Mouse (Mus musculus) kidney, postnatal 36 days (tissue): ENCODE data around the gene Hs1bp3.
A peak's percentile ranks its signal among the peaks of the same experiment; 100 is the strongest.

ENCODE experiments used
- DNase-seq, 2 experiments: peaks; one replicate each; pipeline ENCODE4 v3.0.0; 2021 to 2022; ENCODE audit warnings: mixed read lengths in 2 of 2

Gene Hs1bp3

DNA sequence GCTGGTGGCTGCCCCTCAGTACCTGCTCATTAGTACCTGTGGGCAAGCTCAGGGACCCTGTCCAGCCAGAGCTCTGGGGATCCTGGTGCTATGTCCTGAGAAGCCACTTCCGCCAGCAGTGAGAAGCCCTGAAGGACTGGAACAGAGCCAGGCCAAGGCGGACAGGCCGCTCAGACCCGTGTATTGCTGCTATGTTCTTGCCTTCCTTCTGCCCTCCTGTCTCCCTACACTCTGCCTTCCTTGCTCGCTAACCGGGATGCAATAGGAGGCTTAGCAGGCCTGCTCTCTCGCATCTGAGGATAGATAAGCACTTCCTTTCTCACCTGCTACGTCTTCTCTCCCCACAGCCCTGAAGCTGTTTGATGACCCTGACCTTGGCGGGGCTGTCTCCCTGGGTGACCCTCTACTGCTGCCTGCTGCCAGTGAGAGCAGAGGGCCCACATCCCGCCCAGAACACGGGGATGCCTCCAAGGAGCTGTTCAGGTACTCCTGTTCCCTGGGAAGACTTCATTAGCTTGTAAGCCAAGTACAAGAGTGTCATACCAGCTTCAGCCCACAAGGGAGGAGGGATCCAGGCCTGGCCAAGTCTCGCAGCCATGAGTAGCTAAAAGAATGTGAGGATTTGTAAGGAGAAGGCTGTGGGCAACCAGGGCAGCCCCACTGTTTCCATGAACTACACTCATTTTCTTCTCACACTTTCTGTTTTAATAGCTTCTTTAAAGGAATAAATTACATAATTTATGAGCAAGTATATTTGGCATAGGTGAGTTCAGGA lies 24.2 kb downstream of the Hs1bp3 start:
- DNase-seq = peak in 1 of 2 experiments; percentile 61

DNA sequence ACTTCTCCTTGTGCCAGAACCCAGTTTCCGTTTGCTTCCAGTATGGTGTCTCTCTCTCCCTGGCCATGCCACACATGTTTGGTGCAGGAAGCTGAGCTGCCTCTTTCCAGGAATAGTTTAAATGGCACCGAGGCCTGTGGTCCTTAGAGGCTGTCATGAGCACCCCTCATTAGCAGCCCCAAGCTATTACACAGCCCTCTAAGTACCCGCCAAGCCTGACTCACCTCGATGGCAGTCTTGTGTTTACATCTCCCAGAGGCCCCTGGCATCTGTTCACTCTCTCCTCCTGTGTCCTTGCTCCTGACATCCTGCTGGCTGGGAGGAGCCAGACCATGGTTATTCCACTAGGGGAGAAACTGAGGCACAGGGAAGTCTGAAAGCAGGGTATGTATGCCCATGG lies 25.3 kb downstream of the Hs1bp3 start:
- no peak for DNase-seq

GRCm38 (mm10) chr12:8338918-8339317 lies 25.7 kb downstream of the Hs1bp3 start:
- DNase-seq = no peak

- no peak for DNase-seq
Measured at GRCm38 (mm10) chr12:8339591-8340319, 26.5 kb downstream of the Hs1bp3 start.

DNA sequence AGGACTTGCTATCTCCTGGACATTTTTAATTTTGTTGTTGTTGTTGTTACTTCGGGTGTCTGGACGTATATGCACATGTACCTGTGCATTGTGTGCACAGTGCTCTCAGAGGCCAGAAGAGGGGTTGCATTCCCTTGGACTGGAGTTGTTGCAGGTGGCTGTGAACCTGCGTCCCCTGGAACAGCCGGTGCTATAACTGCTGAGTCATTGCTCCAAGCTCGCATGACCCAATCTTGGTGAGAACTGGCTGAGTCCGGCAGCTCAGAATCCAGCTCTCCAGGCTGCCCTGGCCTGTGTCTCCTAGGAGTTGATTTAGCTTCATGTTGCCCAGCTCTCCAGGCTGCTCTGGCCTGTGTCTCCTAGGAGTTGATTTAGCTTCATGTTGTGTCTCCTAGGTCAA lies 27.8 kb downstream of the Hs1bp3 start:
- DNase-seq = no peak

DNA sequence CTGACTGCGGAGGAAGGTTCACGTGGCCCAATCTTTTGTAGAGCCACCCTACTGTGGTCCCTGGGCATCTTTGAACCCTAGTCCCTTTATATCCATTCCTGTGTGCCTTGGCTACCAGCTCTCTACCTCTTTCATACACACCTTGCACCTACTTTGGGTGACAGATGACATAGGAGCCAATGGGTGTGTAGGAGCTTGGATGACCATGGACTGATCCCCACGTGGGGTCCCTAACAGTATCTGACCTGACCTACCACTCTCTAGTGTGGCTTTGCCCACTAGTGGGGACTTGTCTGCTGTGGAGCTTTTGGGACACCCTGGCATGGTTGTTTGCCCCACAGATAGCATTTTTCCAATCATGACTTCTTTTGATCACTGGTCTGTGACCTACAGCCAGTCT lies 30.1 kb downstream of the Hs1bp3 start:
- DNase-seq = no peak

GRCm38 (mm10) chr12:8344897-8345296 lies 31.7 kb downstream of the Hs1bp3 start:
- DNase-seq = peak; percentile 67 to 81

DNA sequence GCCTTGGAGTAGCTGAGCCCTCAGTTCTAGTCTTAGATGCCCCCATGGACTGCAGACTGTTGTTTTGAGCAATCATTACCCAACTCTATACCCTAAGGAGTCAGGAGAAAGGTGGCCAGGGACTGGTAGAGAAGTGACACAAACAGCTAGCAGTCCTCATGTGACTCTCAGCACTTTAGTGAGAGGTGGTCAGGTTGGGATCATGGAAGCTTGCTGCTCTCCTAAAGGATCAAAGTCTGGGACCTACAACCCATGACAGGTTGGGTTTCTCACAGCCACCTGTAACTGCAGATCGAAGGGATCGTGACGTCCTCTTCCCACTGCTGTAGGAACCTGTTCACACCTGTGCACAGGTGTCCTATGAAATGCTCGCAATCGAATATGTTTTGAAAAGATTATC lies 32.3 kb downstream of the Hs1bp3 start:
- no peak for DNase-seq

GRCm38 (mm10) chr12:8347746-8348462 lies 34.7 kb downstream of the Hs1bp3 start:
- DNase-seq = no peak

GRCm38 (mm10) chr12:8348733-8349513 lies 35.7 kb downstream of the Hs1bp3 start:
- peak in 1 of 2 experiments; percentile 69 for DNase-seq

- DNase-seq = peak; percentile 64 to 82
Measured at GRCm38 (mm10) chr12:8351025-8351903, 38.0 kb downstream of the Hs1bp3 start.

GRCm38 (mm10) chr12:8353071-8353470 lies 39.8 kb downstream of the Hs1bp3 start:
- DNase-seq = no peak

DNA sequence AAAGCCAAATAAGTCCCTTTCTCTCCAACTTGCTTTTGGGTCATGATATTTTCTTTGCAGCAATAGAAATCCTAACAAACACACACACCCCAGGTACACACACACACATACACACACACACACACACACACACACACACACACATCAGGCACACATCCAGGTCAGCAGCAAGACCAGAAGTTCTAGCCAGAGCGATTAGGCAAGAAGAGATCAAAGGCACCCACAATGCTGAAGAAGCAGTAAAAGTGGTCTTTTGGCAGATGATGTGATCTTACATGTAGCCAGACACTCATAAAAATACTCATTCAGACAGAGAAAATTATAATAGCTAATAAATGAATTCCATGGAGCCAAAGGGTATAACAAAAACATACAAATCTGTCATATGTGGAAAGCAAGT lies 41.0 kb downstream of the Hs1bp3 start:
- DNase-seq = no peak

GRCm38 (mm10) chr12:8355011-8355410 lies 41.8 kb downstream of the Hs1bp3 start:
- no peak for DNase-seq

GRCm38 (mm10) chr12:8357449-8357848 lies 44.2 kb downstream of the Hs1bp3 start:
- peak; percentile 67 to 85 for DNase-seq

DNA sequence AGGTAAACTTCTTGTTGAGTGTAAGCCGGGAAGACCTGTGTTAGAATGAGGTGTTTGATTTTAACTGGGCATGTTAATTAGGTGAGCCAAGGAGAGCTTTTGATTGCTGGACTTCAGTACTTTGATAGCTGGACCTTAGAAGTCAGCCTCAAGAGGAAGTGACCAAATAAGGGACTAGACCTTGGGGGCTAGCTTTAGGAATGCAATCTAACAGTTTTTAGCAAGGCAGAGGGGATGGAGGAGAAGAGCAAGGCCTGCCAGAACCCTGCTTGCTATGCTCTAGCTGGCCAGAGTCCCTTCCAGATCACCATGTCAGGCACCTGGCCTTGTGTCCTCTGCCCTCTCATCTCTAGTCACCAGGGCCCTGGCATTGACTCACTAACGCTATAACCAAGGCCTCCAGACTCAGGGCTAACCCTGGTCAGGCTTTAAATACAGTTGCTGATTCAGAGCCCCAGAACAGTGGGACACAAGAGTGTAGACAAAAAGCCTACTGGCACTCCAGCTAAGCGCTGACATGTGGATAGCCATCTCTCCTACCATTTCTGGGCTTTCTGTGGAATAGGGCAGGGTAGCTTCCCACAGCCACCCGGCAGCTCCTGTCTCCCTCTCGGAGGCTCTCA lies 45.2 kb downstream of the Hs1bp3 start:
- no peak for DNase-seq

DNA sequence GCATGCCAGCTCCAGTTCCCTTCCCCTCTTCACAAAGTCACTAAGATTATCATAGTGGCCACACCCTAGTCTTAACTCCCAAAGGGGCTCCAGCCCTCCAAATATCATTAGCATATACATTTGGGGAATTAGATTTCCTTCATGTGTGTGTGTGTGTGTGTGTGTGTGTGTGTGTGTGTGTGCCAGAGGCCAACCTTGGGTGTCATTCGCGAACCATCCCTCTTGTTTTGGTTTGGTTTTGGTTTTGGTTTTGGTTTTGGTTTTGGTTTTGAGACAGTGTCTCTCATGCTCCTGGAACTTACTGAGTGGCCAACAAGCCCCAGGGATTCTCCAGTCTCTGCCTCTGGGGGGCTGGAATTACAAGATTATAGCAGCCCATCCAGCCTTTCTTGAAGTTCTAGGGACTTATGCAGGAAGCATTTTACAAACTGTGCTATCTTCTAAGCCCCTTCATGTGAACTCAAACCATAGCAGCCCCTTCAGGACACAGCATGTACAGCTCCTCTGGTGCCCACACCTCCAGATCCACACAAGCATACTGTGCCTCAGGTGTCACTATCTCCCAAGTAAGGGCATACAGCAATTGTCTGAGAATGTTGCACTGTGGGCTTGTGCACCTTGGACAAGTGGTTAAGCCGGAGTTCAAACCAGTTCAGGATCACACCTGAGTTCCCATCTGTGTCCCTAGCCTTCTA lies 46.3 kb downstream of the Hs1bp3 start:
- no peak for DNase-seq

GRCm38 (mm10) chr12:8361866-8362265 lies 48.6 kb downstream of the Hs1bp3 start:
- no peak for DNase-seq

GRCm38 (mm10) chr12:8362400-8362799 lies 49.2 kb downstream of the Hs1bp3 start:
- DNase-seq = no peak

GRCm38 (mm10) chr12:8364321-8364838 lies 51.1 kb downstream of the Hs1bp3 start:
- DNase-seq = no peak
